Mouse (Mus musculus): ENCODE measurements around the gene Map3k10. TPM values are rescaled to one million over a fixed set of nuclear protein-coding genes. Genes with fewer than 3 reads are reported as not detected.
A peak's percentile ranks its signal among the peaks of the same experiment; 100 is the strongest.

The Map3k10 gene
- polyA plus RNA-seq, 1 experiment from 2014 or later = 8.3 TPM

DNA sequence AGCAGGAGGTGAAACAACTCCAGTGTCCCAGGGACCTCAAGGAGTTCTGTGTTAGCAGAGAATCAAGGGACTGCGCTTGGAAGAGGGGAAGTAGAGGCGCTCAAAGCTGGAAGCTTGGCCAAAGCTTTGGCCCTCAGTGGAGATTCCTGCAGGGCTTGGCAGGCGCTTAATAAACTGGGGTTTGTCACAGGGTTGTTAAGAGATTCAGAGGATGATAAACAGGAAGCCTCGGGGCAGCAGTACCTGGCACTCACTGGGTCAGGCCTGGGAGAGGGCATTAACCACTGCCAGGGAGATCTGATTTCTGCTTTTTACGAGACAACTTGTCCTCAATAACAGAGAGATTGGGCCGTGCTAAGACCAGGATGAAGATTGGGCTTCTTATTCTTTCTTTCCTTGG lies 53.4 kb downstream of the Map3k10 start:
- 87% methylated on average over 6 of the region's 6 CpGs for WGBS
- H3K36me3 ChIP-seq (replicated peaks) = peaks cover 96% of the 10 kb centered on the region
- no peaks in the 10 kb centered on the region for H3K27me3 ChIP-seq (ENCODE audit: poor library complexity, severe bottlenecking)
- no peaks in the 10 kb centered on the region for H3K9me3 ChIP-seq
- no peak overlapping the region for H3K27ac ChIP-seq
- H3K4me3 ChIP-seq = no peak overlapping the region
- no peaks in the 10 kb centered on the region for H3K4me1 ChIP-seq
- DNase-seq (ENCODE audit: extremely low spot score, low spot score) = no peak

DNA sequence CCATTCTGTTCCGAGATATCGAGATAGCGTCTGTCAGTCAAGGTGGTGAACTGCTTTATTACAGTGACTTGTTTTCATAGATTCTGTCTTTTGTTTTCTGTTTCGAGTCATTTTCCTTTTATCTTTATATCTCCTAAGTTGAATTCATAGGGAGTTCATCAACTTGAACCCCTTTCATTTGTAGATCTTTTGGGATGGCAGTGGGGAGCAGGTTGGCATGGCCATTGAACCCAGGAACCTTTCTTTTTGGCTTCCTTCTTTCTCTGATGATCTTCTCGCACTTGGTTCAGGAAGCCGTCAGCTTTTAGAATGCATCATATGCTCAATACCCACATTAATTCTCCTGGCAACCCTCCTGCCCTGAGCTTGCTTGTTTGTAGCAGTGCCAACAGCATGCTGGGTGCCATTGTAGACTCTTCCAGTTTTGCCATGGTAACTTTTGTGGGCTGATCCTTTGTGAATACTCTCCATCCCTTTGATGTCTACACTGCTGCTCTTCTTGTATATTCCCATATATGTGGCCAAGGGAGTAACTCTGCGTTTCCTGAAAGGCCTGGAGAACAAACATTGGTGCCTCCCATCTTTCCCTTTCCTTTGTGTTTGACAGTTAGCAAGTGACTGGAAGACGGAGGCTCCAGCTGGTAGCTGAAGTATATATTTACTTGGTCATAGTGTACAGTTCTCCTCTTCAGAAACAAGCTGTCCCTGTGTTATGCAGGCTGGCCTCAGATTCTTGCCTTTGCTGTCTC lies 60.5 kb downstream of the Map3k10 start:
- H3K4me3 ChIP-seq = peak overlapping the region; percentile 12; the same call in 1 of the 2 replicates
- peaks cover 23% of the 10 kb centered on the region for H3K4me1 ChIP-seq
- 79% methylated on average over 8 of the region's 8 CpGs for WGBS
- H3K9me3 ChIP-seq = no peaks in the 10 kb centered on the region
- no peaks in the 10 kb centered on the region for H3K27me3 ChIP-seq (ENCODE audit: poor library complexity, severe bottlenecking)
- peaks cover 57% of the 10 kb centered on the region for H3K36me3 ChIP-seq (replicated peaks)
- peak overlapping the region; percentile 70; the same call in 1 of the 2 replicates for H3K27ac ChIP-seq
- DNase-seq (ENCODE audit: extremely low spot score, low spot score) = no peak

DNA sequence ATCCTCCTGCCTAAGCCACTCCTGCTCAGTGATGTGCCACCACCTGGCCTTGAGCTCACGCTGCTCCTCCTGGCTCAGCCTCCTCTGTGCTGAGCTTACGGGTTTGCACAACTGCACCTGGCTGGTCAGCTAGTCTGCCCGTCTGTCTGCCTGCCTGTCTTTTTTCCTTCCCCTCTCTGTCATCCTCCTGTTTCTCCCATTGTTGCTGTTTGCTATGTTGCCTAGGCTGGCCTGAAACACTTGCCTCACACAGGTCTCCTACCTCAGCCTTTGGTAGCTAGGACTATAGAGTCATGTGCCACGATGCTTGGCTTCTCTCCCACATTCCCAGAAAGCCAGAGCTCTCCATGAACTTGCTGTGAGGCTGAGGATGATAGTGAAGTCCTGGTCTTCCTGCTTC lies 61.5 kb downstream of the Map3k10 start:
- peaks cover 56% of the 10 kb centered on the region for H3K36me3 ChIP-seq (replicated peaks)
- peak overlapping the region; percentile 51; the same call in 1 of the 2 replicates for H3K27ac ChIP-seq
- no peak overlapping the region for H3K4me3 ChIP-seq
- H3K27me3 ChIP-seq (ENCODE audit: poor library complexity, severe bottlenecking) = no peaks in the 10 kb centered on the region
- peaks cover 23% of the 10 kb centered on the region for H3K4me1 ChIP-seq
- 87% methylated on average over 4 of the region's 4 CpGs for WGBS
- DNase-seq (ENCODE audit: extremely low spot score, low spot score) = no peak
- H3K9me3 ChIP-seq = no peaks in the 10 kb centered on the region

DNA sequence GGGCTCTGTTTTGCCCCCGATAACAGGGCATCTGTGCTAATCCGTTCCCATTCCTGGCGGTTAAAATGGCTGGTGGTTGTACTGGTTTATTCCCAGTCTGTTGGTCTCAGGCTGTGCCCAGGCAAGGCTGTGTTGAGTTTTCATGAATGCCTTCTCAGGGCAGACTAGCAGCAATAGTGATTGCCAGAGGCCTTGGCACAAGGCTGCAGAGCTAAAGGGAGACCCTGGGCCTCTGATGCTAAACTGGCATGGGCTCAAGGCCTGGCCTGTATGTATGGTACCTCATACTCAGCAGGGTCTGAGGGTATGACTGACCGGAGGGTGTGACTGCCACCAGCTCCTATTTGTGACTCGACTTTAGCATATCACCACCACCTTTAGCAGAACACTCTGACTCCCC lies 63.5 kb downstream of the Map3k10 start:
- no peaks in the 10 kb centered on the region for H3K27me3 ChIP-seq (ENCODE audit: poor library complexity, severe bottlenecking)
- peaks cover 36% of the 10 kb centered on the region for H3K4me1 ChIP-seq
- H3K9me3 ChIP-seq = no peaks in the 10 kb centered on the region
- 92% methylated on average over 5 of the region's 5 CpGs for WGBS
- no peak overlapping the region for H3K4me3 ChIP-seq
- no peak overlapping the region for H3K27ac ChIP-seq
- H3K36me3 ChIP-seq (replicated peaks) = peaks cover 35% of the 10 kb centered on the region
- DNase-seq (ENCODE audit: extremely low spot score, low spot score) = no peak

DNA sequence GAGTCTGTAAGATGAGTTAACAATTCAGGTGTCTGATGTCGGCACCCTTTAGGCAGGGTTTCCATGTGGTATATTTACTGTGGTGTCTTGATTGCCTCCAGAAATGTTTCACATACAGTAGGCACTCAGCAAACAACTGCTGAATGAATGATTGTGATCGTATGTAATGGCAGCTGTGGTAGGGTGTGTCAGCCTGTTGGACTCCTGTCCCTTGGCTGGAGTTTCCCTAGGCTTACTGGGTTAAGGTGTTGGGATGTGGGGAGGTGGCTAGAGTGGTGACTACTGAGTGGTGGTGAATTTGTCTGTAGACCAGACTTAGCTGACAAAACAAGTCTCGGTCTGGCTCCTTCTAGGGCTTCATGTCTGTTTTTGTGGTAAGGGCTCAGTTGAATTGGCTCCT lies 64.0 kb downstream of the Map3k10 start:
- Histone ChIP-seq H3K27me3 (ENCODE audit: poor library complexity, severe bottlenecking) (no peaks in the 10 kb centered on the region), H3K4me3 (no peak overlapping the region), H3K9me3 (no peaks in the 10 kb centered on the region), H3K36me3 (replicated peaks) (peaks cover 32% of the 10 kb centered on the region), H3K4me1 (peaks cover 39% of the 10 kb centered on the region), H3K27ac (no peak overlapping the region)
- WGBS = 94% methylated on average over 3 of the region's 3 CpGs
- DNase-seq (ENCODE audit: extremely low spot score, low spot score) = no peak

DNA sequence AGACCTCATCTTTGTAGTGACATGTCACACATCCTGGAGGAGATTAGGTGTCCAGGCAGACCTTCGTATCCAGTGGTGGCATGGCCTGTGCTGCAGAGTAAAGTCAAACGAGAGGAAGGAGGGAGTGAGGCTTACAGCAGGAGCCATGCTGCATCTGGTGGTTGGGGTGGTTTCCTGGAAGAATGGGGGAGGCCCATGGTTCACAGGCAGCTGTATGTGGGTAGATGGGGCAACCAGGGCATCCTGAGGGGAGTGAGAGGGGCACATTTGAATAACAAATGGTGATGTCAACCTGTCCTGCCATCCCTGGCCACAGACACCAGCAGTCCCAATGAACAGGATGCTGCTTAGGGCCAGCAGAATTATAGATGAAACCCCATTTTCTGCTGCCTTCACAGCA lies 64.7 kb downstream of the Map3k10 start:
- WGBS = 90% methylated on average over 2 of the region's 2 CpGs
- Histone ChIP-seq H3K36me3 (replicated peaks) (peaks cover 32% of the 10 kb centered on the region), H3K27ac (no peak overlapping the region), H3K27me3 (ENCODE audit: poor library complexity, severe bottlenecking) (no peaks in the 10 kb centered on the region), H3K9me3 (no peaks in the 10 kb centered on the region), H3K4me1 (peaks cover 37% of the 10 kb centered on the region), H3K4me3 (no peak overlapping the region)
- no peak for DNase-seq (ENCODE audit: extremely low spot score, low spot score)

DNA sequence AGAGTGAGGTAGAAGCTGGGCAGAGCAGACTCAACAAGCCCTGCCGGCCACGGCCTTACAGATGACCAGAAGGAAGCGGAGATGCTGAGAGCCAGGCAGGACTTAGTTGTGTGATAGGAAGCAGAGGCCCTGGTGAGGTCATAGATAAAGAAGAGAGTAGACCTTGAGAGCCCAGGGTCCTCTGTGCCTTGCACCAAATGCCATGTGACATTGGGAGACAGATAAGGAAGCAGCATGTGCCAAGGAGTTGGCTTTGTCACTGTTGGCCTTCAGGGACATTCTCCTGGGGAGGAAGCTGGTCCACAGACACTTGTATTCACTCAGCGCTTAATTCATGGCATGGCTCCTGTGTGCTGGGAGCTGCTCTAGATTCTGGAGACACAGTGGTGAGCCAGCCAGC lies 65.1 kb downstream of the Map3k10 start:
- Histone ChIP-seq H3K27ac (no peak overlapping the region), H3K9me3 (no peaks in the 10 kb centered on the region), H3K36me3 (replicated peaks) (peaks cover 32% of the 10 kb centered on the region), H3K4me1 (peaks cover 37% of the 10 kb centered on the region), H3K27me3 (ENCODE audit: poor library complexity, severe bottlenecking) (no peaks in the 10 kb centered on the region), H3K4me3 (no peak overlapping the region)
- DNase-seq (ENCODE audit: extremely low spot score, low spot score) = no peak
- 93% methylated on average over 4 of the region's 4 CpGs for WGBS

DNA sequence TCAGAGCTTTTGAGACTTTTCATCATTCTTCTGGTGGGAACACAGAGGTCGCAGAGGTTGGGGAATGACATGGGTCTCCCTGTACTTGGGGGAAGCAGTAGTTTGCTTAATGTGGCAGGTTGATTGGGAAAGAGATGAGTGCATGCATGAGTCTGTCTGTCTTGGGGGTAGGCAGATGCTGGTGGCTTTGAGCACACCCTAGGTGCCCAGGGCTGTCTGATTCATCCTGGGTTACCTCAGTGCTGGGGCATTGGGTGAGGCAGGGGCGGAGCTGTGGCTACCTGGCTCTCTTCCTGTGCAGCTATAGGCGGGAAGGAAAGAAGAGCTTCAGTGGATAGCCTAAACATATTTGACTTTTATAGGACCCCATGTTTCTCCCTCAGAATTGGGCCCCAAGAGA lies 66.3 kb downstream of the Map3k10 start:
- no peak for DNase-seq (ENCODE audit: extremely low spot score, low spot score)
- Histone ChIP-seq H3K9me3 (no peaks in the 10 kb centered on the region), H3K27me3 (ENCODE audit: poor library complexity, severe bottlenecking) (no peaks in the 10 kb centered on the region), H3K4me3 (no peak overlapping the region), H3K36me3 (replicated peaks) (peaks cover 34% of the 10 kb centered on the region), H3K27ac (no peak overlapping the region), H3K4me1 (peaks cover 25% of the 10 kb centered on the region)
- WGBS = 90% methylated on average over 3 of the region's 3 CpGs

DNA sequence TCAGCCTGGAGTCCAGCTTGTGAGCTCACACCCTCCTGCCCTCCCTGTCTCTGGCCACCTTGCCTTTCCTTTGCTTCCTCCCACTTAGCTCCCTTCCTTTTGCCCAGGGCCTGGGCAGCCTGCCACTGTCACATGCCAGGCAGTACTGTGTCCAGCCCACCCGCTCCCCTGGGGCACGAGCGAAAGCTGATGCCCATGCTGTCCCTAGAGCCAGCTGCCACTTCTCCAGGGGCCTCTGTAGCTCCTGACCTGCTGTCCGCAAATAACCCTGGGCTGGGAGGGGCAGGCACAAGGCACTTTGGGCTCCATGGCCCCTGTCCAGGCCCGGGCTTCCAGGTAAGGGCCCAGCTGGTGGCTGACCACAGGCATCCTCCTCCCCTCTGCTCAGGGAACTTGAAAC lies 66.8 kb downstream of the Map3k10 start:
- 90% methylated on average over 5 of the region's 5 CpGs for WGBS
- DNase-seq (ENCODE audit: extremely low spot score, low spot score) = no peak
- no peaks in the 10 kb centered on the region for H3K27me3 ChIP-seq (ENCODE audit: poor library complexity, severe bottlenecking)
- peaks cover 21% of the 10 kb centered on the region for H3K4me1 ChIP-seq
- peaks cover 36% of the 10 kb centered on the region for H3K36me3 ChIP-seq (replicated peaks)
- H3K9me3 ChIP-seq = no peaks in the 10 kb centered on the region
- H3K27ac ChIP-seq = no peak overlapping the region
- H3K4me3 ChIP-seq = no peak overlapping the region

DNA sequence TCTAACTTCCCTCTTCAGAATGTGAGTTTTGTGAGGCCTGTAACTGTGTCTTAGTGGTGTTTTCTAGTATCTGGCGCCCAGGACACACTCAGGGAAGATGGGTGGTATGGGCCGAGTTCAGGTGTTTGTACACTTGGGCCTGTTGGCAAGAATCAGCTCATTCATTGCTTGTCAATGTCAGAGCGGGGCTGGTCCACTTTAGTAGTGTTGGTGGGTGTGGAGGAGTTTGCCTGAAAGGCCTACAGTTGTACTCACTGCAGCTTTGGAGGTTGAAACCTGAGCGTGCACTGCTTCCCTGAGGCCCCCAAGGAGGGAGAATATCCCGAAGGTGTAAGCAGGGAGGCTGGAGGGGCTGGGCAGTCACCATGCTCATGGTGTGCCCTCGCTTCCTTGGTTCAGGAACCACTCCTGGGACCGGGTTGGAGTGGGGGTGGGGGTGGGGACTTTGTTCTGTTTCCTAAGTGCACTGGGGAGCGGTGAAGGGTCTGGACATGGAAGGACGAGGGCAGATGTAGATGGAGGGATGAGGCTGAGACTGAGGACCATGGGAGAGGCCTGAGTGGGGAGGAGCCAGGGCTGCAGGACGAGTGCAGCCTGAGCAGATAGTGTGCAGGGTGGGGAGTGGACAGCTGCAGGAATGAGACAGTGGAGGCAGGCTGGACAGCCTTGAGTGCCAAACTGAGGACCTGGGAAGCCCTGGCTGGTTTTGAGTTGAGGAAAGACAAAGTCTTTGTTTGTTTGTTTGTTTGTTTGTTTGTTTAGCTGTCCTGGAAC lies 67.7 kb downstream of the Map3k10 start:
- Histone ChIP-seq H3K4me1 (peaks cover 21% of the 10 kb centered on the region), H3K9me3 (no peaks in the 10 kb centered on the region), H3K36me3 (replicated peaks) (peaks cover 36% of the 10 kb centered on the region), H3K4me3 (no peak overlapping the region), H3K27me3 (ENCODE audit: poor library complexity, severe bottlenecking) (no peaks in the 10 kb centered on the region), H3K27ac (peak overlapping the region; percentile 44; the same call in 1 of the 2 replicates)
- WGBS = 81% methylated on average over 10 of the region's 10 CpGs
- DNase-seq (ENCODE audit: extremely low spot score, low spot score) = no peak

Other genes with a start within 250 kb of the Map3k10 start
- 0.20 and 0.37 TPM in 2 replicates for gene Sptbn4, start 226.9 kb downstream of the Map3k10 start, polyA plus RNA-seq (2016; fragmentation: Nextera tagmentation; extraction: Ambion mirVana)
- 34.8 and 45.5 TPM in 2 replicates for gene Blvrb, start 226.6 kb downstream of the Map3k10 start, polyA plus RNA-seq (2016; fragmentation: Nextera tagmentation; extraction: Ambion mirVana)
- gene Sertad3, start 200.8 kb downstream of the Map3k10 start, polyA plus RNA-seq (2016; fragmentation: Nextera tagmentation; extraction: Ambion mirVana) = 21.7 and 24.8 TPM in 2 replicates
- 17.7 and 18.6 TPM in 2 replicates for gene Sertad1, start 187.7 kb downstream of the Map3k10 start, polyA plus RNA-seq (2016; fragmentation: Nextera tagmentation; extraction: Ambion mirVana)
- 3.1 TPM in 2 replicates for gene Prx, start 175.3 kb downstream of the Map3k10 start, polyA plus RNA-seq (2016; fragmentation: Nextera tagmentation; extraction: Ambion mirVana)
- 0.41 and 0.63 TPM in 2 replicates for gene Hipk4, start 151.3 kb downstream of the Map3k10 start, polyA plus RNA-seq (2016; fragmentation: Nextera tagmentation; extraction: Ambion mirVana)
- 41.9 and 42.0 TPM in 2 replicates for gene Pld3, start 121.4 kb downstream of the Map3k10 start, polyA plus RNA-seq (2016; fragmentation: Nextera tagmentation; extraction: Ambion mirVana)
- 38.8 and 39.3 TPM in 2 replicates for gene 2310022A10Rik, start 121.4 kb downstream of the Map3k10 start, polyA plus RNA-seq (2016; fragmentation: Nextera tagmentation; extraction: Ambion mirVana)
- gene Akt2, start 83.0 kb downstream of the Map3k10 start, polyA plus RNA-seq (2016; fragmentation: Nextera tagmentation; extraction: Ambion mirVana) = 73.3 and 78.8 TPM in 2 replicates
- gene Ttc9b, start 20.7 kb downstream of the Map3k10 start, polyA plus RNA-seq (2016; fragmentation: Nextera tagmentation; extraction: Ambion mirVana) = 2.8 and 3.7 TPM in 2 replicates
- 6.7 and 7.6 TPM in 2 replicates for gene Zfp607b, start 14.7 kb upstream of the Map3k10 start, polyA plus RNA-seq (2016; fragmentation: Nextera tagmentation; extraction: Ambion mirVana)
- 70.8 and 76.5 TPM in 2 replicates for gene Zfp60, start 56.8 kb upstream of the Map3k10 start, polyA plus RNA-seq (2016; fragmentation: Nextera tagmentation; extraction: Ambion mirVana)
- gene Zfp626, start 132.6 kb upstream of the Map3k10 start, polyA plus RNA-seq (2016; fragmentation: Nextera tagmentation; extraction: Ambion mirVana) = 1.9 and 2.2 TPM in 2 replicates
- 9.7 and 11.6 TPM in 2 replicates for gene Zfp59, start 164.0 kb upstream of the Map3k10 start, polyA plus RNA-seq (2016; fragmentation: Nextera tagmentation; extraction: Ambion mirVana)
- 4.7 and 5.0 TPM in 2 replicates for gene Zfp607a, start 182.9 kb upstream of the Map3k10 start, polyA plus RNA-seq (2016; fragmentation: Nextera tagmentation; extraction: Ambion mirVana)

All from forebrain, embryonic 10.5 days (tissue).